Mouse (Mus musculus) limb, embryonic 13.5 days (tissue): ENCODE results near the gene Dok5. TPM values are rescaled to one million over a fixed set of nuclear protein-coding genes. Genes with fewer than 3 reads are reported as not detected.
A peak's percentile ranks its signal among the peaks of the same experiment; 100 is the strongest.

Experiments used
- ATAC-seq: fragments of 200-750 bp; cut with Nextera tagmentation; 2 replicates; pipeline ENCODE4 v1.8.0; 2017; ENCODE audit warnings: low read depth, moderate number of reproducible peaks, moderate TSS enrichment; ENCODE audit not compliant: low FRiP score
- H3K27ac ChIP-seq: fragments of 300-500 bp; sonication (generic); 2 replicates; pipeline ENCODE4 v1.5.1; 2015; ENCODE audit warnings: inconsistent platforms, mild to moderate bottlenecking, moderate library complexity
- H3K27me3 ChIP-seq: fragments of 300-500 bp; sonication (generic); 2 replicates; pipeline ENCODE4 v1.6.1; 2015; ENCODE audit warnings: mild to moderate bottlenecking, inconsistent platforms
- H3K36me3 ChIP-seq: fragments of 300-500 bp; sonication (generic); 2 replicates; pipeline ENCODE4 v1.6.1; 2015; ENCODE audit warnings: inconsistent platforms, mild to moderate bottlenecking, moderate library complexity
- H3K4me1 ChIP-seq: fragments of 300-500 bp; sonication (generic); 2 replicates; pipeline ENCODE4 v1.6.1; 2015; ENCODE audit warnings: inconsistent platforms
- H3K4me2 ChIP-seq: fragments of 300-500 bp; sonication (generic); replicated peaks from 2 replicates; pipeline ENCODE4 v1.6.1; 2015; ENCODE audit warnings: inconsistent platforms, mild to moderate bottlenecking, moderate library complexity
- H3K4me3 ChIP-seq: fragments of 300-500 bp; sonication (generic); 2 replicates; pipeline ENCODE4 v1.5.1; 2015; ENCODE audit warnings: moderate library complexity, mild to moderate bottlenecking, inconsistent platforms
- H3K9ac ChIP-seq: fragments of 300-500 bp; sonication (generic); 2 replicates; pipeline ENCODE4 v1.6.1; 2015; ENCODE audit warnings: mild to moderate bottlenecking, inconsistent platforms
- H3K9me3 ChIP-seq: fragments of 300-500 bp; sonication (generic); 2 replicates; pipeline ENCODE4 v1.6.1; 2016; ENCODE audit warnings: inconsistent platforms
- WGBS: fragments of 180-500 bp; shearing (Covaris S2); methylation state at CpG from one replicate; pipeline ENCODE4 v1.1.7; 2015; 5-methylcytosine and 5-hydroxymethylcytosine counted together
- polyA plus RNA-seq: library from polyadenylated mRNA; unstranded; fragments of >200 nt; fragmentation: Nextera tagmentation; extraction: Ambion mirVana; gene quantifications from 2 replicates; pipeline ENCODE4 v1.2.1, GENCODE M21; 2015

Dok5 gene
- polyA plus RNA-seq, 1 experiment from 2014 or later: 11.0 TPM

DNA sequence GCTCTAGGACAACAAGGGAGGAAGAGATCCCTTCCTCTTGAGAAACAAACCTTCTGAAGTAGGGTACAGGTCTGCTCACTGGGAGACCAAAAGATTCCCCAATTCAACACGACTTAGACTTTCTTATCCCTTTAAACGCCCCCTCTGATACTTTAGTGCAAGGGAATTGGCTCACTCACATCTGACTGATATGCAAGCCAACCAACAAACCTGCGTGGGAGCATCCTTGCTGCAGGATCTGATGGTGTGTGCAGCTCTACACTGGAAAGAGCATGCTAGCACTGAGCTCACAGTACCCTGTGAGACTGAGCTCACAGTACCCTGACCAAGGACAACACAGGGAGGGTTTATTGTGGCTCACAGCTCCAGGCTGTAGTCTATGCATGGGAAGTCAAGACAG, 139.9 kb downstream of the Dok5 start:
- Histone ChIP-seq H3K4me1 (no peaks in the 10 kb centered on the region), H3K27me3 (no peaks in the 10 kb centered on the region), H3K27ac (no peak overlapping the region), H3K9ac (no peak overlapping the region), H3K4me3 (no peak overlapping the region), H3K9me3 (no peaks in the 10 kb centered on the region), H3K4me2 (no peak overlapping the region), H3K36me3 (no peaks in the 10 kb centered on the region)
- ATAC-seq: no peak
- 81% methylated on average over 3 of the region's 3 CpGs for WGBS

DNA sequence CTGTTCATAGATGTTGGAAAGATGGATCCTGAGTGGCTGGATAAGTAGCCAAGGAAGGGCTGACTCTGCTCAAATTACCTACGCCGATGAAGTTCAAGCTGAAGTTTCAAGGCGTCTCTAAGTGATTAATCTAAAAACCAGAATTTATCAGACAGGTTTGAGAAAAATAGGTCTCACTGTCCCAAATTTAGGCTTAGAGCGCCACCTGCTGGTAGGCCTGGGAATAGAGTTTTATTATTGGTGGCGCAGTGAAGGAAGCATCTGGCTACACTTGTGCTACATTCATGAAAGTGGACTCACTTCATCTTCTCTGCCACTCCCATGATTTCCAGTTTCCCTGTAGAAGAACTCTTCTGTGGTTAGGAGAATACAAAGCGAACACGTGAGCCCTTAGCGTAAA, 141.8 kb downstream of the Dok5 start:
- H3K9ac ChIP-seq: no peak overlapping the region
- no peak overlapping the region for H3K4me2 ChIP-seq
- no peaks in the 10 kb centered on the region for H3K36me3 ChIP-seq
- H3K4me1 ChIP-seq: no peaks in the 10 kb centered on the region
- H3K27me3 ChIP-seq: peaks cover 5% of the 10 kb centered on the region
- ATAC-seq: no peak
- no peak overlapping the region for H3K27ac ChIP-seq
- H3K4me3 ChIP-seq: no peak overlapping the region
- WGBS: 13% methylated on average over 8 of the region's 8 CpGs
- no peaks in the 10 kb centered on the region for H3K9me3 ChIP-seq

DNA sequence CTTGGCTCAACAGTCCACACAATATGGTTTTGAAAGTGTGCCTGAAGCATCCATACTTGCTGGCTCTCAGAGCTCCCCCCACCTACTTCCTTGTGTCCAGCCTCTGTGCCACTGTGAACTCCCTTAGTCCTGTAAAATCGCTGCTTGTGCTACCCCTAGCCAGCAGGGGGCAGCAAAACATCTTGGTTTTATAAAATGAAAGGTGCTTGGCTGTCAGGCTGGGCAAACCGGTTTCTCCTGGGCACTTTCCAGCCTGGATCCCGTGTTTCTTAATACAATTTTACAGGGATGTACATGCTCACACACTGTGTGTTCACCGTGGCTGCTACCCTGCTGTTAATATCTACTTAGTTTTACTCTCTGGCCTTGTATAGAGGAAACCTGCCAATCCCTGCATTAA, 145.9 kb downstream of the Dok5 start:
- Histone ChIP-seq H3K4me3 (no peak overlapping the region), H3K27ac (no peak overlapping the region)
- WGBS: 0% methylated on average over 4 of the region's 4 CpGs

DNA sequence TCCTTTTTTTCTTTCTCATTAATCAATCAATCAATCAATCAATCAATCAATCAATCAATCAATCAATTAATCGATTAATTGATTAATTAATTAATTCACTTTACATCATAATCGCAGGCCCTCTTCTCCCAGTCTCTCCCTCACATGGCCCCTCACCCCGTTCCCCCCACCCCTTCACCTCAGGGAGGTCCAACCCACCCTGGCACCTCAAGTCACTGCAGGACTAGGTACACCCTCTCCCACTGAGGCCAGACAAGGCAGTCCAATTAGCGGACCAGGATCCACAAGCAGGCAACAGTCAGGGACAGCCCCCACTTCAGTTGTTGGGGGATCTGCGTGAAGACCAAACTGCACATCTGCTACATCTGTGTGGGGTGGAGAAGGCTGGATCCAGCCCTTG, 146.3 kb downstream of the Dok5 start:
- Histone ChIP-seq H3K27me3 (peaks cover 22% of the 10 kb centered on the region), H3K9ac (no peak overlapping the region), H3K36me3 (no peaks in the 10 kb centered on the region), H3K27ac (no peak overlapping the region), H3K4me1 (no peaks in the 10 kb centered on the region), H3K9me3 (no peaks in the 10 kb centered on the region), H3K4me2 (no peak overlapping the region), H3K4me3 (no peak overlapping the region)
- 57% methylated on average over 5 of the region's 5 CpGs for WGBS
- ATAC-seq: no peak

More for the DNA sequence above, 145.9 kb downstream of the Dok5 start:
- H3K9ac ChIP-seq: no peak overlapping the region
- H3K9me3 ChIP-seq: no peaks in the 10 kb centered on the region
- no peaks in the 10 kb centered on the region for H3K4me1 ChIP-seq
- peaks cover 22% of the 10 kb centered on the region for H3K27me3 ChIP-seq
- ATAC-seq: peak; percentile 57; the same call in 1 of the 2 replicates
- H3K4me2 ChIP-seq: no peak overlapping the region
- H3K36me3 ChIP-seq: no peaks in the 10 kb centered on the region

DNA sequence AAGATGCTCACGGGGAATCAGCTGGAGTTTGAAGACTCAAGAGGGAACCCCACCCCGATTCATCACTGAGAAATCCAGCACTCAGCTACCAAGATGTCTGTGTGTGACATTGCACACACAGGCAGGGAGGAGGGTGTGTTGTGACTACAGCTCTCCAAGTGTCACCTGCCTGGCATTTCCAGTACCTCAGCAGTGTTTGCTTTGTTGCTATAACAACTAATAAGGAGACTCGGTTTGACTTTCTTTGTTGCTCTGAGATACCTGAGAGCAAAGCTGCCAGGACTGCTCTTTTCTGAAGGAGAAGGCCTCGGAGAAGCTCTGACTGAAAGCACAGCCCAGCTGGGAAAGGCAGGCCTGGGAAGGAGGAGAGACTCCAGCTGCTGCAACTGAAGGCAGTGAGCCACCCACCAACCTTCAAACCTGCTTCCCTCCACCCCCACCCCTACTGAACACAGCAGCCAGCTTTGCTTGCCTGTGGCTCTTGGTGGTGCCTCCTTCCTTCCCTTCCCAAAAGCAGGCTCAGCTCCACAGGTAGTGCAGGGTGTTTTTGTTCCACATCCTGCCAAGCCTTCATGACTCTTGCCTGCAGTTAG, 152.7 kb downstream of the Dok5 start:
- ATAC-seq: no peak
- 60% methylated on average over 4 of the region's 4 CpGs for WGBS
- Histone ChIP-seq H3K4me1 (no peaks in the 10 kb centered on the region), H3K36me3 (no peaks in the 10 kb centered on the region), H3K4me3 (no peak overlapping the region), H3K27ac (no peak overlapping the region), H3K27me3 (peaks cover 9% of the 10 kb centered on the region), H3K9me3 (no peaks in the 10 kb centered on the region), H3K4me2 (no peak overlapping the region), H3K9ac (no peak overlapping the region)

DNA sequence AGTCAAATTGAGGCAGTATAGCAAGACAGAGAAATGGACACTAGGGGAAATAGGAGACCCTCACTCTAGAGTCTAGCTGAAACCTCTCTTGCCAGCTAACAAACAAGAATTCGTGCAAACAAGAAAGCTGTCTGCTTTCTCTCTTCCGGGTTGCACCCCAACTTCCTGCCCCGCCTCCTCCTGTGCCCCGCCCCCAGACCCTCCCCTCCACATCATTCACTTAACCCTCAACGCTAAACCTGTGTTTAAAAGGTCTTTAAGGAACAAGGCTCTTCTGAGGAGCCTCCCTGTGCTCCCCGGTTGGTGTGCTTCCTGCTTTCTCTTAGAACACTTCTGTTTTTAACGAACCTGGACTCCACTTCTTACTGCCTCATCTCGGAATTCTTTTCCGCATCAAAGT, 156.4 kb downstream of the Dok5 start:
- H3K27me3 ChIP-seq: no peaks in the 10 kb centered on the region
- ATAC-seq: no peak
- WGBS: 52% methylated on average over 7 of the region's 9 CpGs
- H3K36me3 ChIP-seq: no peaks in the 10 kb centered on the region
- H3K9me3 ChIP-seq: no peaks in the 10 kb centered on the region
- H3K4me1 ChIP-seq: no peaks in the 10 kb centered on the region
- H3K4me3 ChIP-seq: peak overlapping the region; percentile 12; the same call in 1 of the 2 replicates
- peak overlapping the region; percentile 34 for H3K4me2 ChIP-seq
- H3K27ac ChIP-seq: no peak overlapping the region
- H3K9ac ChIP-seq: no peak overlapping the region

DNA sequence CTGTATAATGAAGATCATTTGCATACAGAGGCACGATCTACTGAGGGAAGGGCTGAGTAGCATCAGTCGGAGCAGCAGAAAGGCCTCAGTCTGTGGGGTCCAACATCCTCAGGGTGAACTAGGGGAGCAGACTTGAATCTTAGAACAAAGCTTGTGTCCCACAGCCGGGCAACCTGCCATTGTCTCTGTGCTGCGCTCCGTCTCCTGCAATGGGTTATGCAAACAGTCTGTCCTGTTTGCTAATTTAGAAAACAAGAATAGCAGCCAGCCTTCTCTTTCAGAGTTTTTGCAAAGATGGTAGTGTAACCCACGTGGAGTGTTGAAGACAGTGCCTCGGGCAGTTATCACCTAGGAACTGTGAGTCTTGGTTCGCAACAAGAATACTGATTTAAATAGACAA, 163.5 kb downstream of the Dok5 start:
- Histone ChIP-seq H3K9ac (no peak overlapping the region), H3K9me3 (no peaks in the 10 kb centered on the region), H3K4me1 (no peaks in the 10 kb centered on the region), H3K4me3 (no peak overlapping the region), H3K27me3 (no peaks in the 10 kb centered on the region), H3K27ac (no peak overlapping the region), H3K4me2 (no peak overlapping the region), H3K36me3 (no peaks in the 10 kb centered on the region)
- 75% methylated on average over 8 of the region's 8 CpGs for WGBS
- ATAC-seq: no peak

DNA sequence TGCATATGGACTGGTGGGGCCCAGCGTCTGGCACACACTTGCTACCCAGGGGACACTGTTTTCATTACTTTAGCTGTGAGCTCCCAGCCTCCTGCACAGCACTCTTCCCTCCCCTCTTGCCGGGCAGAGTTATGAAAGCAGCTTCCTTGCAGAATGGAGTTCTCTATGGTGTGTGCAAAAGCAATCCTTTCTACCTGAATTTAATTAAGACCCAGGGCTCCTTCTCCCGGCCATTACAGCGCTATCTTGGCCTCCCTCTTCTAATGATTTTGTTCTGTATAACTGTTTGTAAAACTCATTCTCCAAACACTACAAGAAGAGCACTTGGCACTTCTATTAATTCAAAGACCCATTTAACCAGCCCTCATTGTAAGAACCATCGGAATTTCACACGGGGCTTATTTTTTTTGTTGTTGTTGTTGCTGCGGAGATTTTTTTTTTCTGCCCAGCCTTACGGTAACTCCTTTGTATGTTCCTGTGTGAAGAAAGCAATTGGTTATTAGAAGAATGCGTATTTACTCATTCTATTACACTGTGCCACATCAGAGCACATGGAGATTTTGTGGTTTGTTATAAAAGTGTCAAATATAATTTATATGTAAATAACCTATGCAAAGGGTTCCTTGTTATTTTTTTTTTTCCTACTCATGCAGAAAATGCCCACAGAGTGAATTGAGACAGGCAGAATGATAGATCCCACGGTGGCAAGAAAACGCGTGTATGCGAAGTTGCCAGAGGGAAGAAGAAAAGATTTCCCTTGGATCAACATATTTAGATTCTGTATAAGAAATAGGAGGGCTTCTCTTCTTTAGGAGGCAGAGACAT, 170.8 kb downstream of the Dok5 start:
- Histone ChIP-seq H3K4me3 (no peak overlapping the region), H3K9ac (no peak overlapping the region), H3K4me2 (peak overlapping the region; percentile 31), H3K4me1 (peaks cover 11% of the 10 kb centered on the region), H3K27ac (peak overlapping the region; percentile 44; the same call in 1 of the 2 replicates), H3K36me3 (no peaks in the 10 kb centered on the region), H3K9me3 (no peaks in the 10 kb centered on the region; the same call in 1 of the 2 replicates), H3K27me3 (no peaks in the 10 kb centered on the region)
- WGBS: 39% methylated on average over 13 of the region's 13 CpGs
- ATAC-seq: no peak

DNA sequence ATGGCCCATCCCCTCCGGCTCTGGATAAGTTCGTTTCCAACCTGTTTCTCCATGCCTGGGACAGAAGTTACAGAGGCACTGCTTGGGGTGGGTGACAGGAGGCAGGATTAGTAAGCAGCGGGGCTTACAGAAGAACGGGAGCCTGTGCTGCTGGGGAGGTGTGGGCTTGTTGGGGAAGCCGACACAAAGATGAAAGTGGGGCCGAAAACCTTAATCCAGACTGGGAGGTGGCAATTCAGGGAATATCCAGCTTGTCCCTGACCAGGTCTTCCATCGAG, 171.4 kb downstream of the Dok5 start:
- H3K4me1 ChIP-seq: peaks cover 11% of the 10 kb centered on the region
- no peak overlapping the region for H3K27ac ChIP-seq
- ATAC-seq: no peak
- H3K9ac ChIP-seq: no peak overlapping the region
- 66% methylated on average over 7 of the region's 7 CpGs for WGBS
- no peak overlapping the region; the same call in 1 of the 2 replicates for H3K4me2 ChIP-seq
- no peaks in the 10 kb centered on the region; the same call in 1 of the 2 replicates for H3K9me3 ChIP-seq
- H3K27me3 ChIP-seq: no peaks in the 10 kb centered on the region
- no peak overlapping the region for H3K4me3 ChIP-seq
- H3K36me3 ChIP-seq: no peaks in the 10 kb centered on the region

DNA sequence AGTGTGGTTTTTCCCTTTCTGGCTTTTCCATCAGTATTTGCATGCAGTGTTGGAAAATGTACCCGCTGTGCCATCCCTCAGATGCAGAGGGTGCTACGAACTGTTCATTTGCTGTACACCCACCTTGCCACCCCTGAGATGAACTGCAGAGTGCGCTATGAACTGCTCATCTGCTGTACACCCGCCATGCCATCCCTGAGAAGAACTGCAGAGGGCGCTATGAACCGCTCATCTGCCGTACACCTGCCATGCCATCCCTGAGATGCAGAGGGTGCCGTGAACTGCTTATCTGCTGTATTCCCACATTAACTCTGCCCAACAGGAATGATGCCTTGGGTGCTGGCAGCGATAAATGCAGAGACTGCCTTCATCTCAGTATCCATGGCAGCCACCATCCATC, 171.8 kb downstream of the Dok5 start:
- Histone ChIP-seq H3K4me3 (no peak overlapping the region), H3K27me3 (no peaks in the 10 kb centered on the region), H3K9me3 (no peaks in the 10 kb centered on the region; the same call in 1 of the 2 replicates), H3K4me2 (no peak overlapping the region; the same call in 1 of the 2 replicates), H3K4me1 (peaks cover 11% of the 10 kb centered on the region), H3K36me3 (no peaks in the 10 kb centered on the region), H3K27ac (no peak overlapping the region), H3K9ac (no peak overlapping the region)
- 96% methylated on average over 9 of the region's 9 CpGs for whole genome bisulfite sequencing
- ATAC-seq: no peak

DNA sequence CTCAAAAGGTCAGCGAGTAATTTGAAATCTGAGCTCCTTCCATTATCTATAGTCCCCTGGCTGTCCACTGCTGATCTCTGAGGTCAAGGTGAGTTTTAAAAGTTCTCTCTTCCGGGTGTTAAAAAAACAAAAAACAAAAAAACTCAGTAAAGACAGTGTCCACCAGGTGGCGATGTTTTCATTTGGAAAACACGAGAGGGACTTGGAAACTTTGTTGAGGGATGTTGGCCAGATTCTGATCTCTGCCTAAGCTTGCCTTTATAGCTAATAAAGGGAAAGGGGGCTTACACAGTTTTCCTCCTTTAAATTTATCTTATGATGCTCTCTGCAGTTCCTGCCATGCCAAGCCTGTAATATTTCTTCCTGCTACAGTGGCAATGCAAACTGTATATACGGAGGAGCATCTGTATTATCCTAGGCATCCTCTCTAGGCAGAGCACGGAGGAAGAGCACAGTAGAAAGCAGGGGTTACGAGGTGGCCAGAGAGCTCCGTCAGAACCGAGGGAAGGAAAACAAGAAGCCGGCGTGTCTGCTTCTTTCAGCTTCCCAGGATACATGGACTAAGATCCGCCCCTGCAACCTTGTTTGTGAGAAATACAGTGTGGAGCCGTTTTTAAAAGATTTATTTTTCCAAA, 181.1 kb downstream of the Dok5 start:
- H3K36me3 ChIP-seq: no peaks in the 10 kb centered on the region
- H3K9me3 ChIP-seq: no peaks in the 10 kb centered on the region
- WGBS: 23% methylated on average over 13 of the region's 13 CpGs
- peak; percentile 57; the same call in 1 of the 2 replicates for ATAC-seq
- H3K27ac ChIP-seq: no peak overlapping the region
- H3K27me3 ChIP-seq: peaks cover 15% of the 10 kb centered on the region
- H3K9ac ChIP-seq: no peak overlapping the region
- no peak overlapping the region for H3K4me3 ChIP-seq
- peaks cover 15% of the 10 kb centered on the region for H3K4me1 ChIP-seq
- peak overlapping the region; percentile 45 for H3K4me2 ChIP-seq

DNA sequence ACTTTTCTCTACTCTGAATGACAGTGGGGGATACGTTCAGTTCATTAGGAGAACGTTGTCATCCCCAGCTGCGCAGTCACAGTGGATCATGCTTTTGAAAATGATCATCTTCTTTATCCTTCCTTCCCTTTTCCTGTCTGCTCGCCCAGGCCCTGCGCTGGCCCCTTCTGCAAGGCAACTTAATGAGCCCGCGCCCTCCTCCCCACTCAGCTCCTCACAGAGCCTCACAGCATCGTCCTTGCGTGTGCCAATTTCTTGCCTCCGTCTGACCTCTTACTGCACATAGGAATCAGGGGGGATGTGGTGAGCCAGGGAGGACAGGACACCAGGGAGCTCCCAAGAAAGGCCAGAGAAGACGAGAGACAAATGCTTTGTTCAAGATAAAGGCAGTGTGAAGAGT, 182.3 kb downstream of the Dok5 start:
- no peak overlapping the region for H3K4me3 ChIP-seq
- no peaks in the 10 kb centered on the region for H3K36me3 ChIP-seq
- 74% methylated on average over 11 of the region's 11 CpGs for WGBS
- H3K27ac ChIP-seq: no peak overlapping the region
- peaks cover 15% of the 10 kb centered on the region for H3K4me1 ChIP-seq
- no peak overlapping the region for H3K9ac ChIP-seq
- H3K4me2 ChIP-seq: no peak overlapping the region
- H3K9me3 ChIP-seq: no peaks in the 10 kb centered on the region
- H3K27me3 ChIP-seq: peaks cover 19% of the 10 kb centered on the region
- ATAC-seq: no peak
